Mouse (Mus musculus): ENCODE results near the gene Gpr156. TPM values are rescaled to one million over a fixed set of nuclear protein-coding genes. Genes with fewer than 3 reads are reported as not detected.
"Not testable (repeated sequence)": the region's sequence is repeated elsewhere in the genome, so short reads cannot be mapped to it uniquely, and the experiment has no call there.

The Gpr156 gene
- total and polyA plus RNA-seq, 2 experiments from 2014 or later: 2.3 to 3.3 TPM

- no peak for TF ChIP-seq CTCF (IDR thresholded peaks at IDR 0.05; ENCODE audit: low read depth)
- 55% methylated on average over 5 of the region's 5 CpGs for WGBS
- DNase-seq (no peak), ATAC-seq (no peak)
- Histone ChIP-seq H3K36me3 (ENCODE audit: insufficient read depth) (no peaks in the 10 kb centered on the region), H3K4me2 (ENCODE audit: low read depth) (no peak overlapping the region), H3K4me1 (ENCODE audit: insufficient read depth) (no peaks in the 10 kb centered on the region), H3K4me3 (ENCODE audit: low read depth, low read length) (no peak overlapping the region), H3K9me3 (ENCODE audit: low read length) (no peaks in the 10 kb centered on the region), H3K27me3 (ENCODE audit: insufficient read depth, low read length) (no peaks in the 10 kb centered on the region), H3K27ac (ENCODE audit: low read depth, low read length) (no peak overlapping the region), H3K9ac (no peak overlapping the region)
Measured at GRCm38 (mm10) chr16:37971522-37971921, 55.2 kb downstream of the Gpr156 start.

GRCm38 (mm10) chr16:37972357-37972756, 56.1 kb downstream of the Gpr156 start:
- ATAC-seq (no peak), DNase-seq (no peak)
- no peak for TF ChIP-seq CTCF (IDR thresholded peaks at IDR 0.05; ENCODE audit: low read depth)
- H3K9ac ChIP-seq: no peak overlapping the region
- H3K4me2 ChIP-seq (ENCODE audit: low read depth): no peak overlapping the region
- H3K27me3 ChIP-seq (ENCODE audit: insufficient read depth, low read length): no peaks in the 10 kb centered on the region
- no peaks in the 10 kb centered on the region for H3K36me3 ChIP-seq (ENCODE audit: insufficient read depth)
- no peak overlapping the region for H3K27ac ChIP-seq (ENCODE audit: low read depth, low read length)
- no peak overlapping the region for H3K4me3 ChIP-seq (ENCODE audit: low read depth, low read length)
- no peaks in the 10 kb centered on the region for H3K9me3 ChIP-seq (ENCODE audit: low read length)
- no peaks in the 10 kb centered on the region for H3K4me1 ChIP-seq (ENCODE audit: insufficient read depth)
- WGBS: 61% methylated on average over 8 of the region's 8 CpGs

GRCm38 (mm10) chr16:37973239-37973638, 56.9 kb downstream of the Gpr156 start:
- H3K36me3 ChIP-seq (ENCODE audit: insufficient read depth); ATAC-seq; H3K9ac ChIP-seq; DNase-seq; H3K4me2 ChIP-seq (ENCODE audit: low read depth); H3K4me1 ChIP-seq (ENCODE audit: insufficient read depth); H3K27me3 ChIP-seq (ENCODE audit: insufficient read depth, low read length); H3K4me3 ChIP-seq (ENCODE audit: low read depth, low read length); H3K9me3 ChIP-seq (ENCODE audit: low read length): not testable (repeated sequence)
- H3K27ac ChIP-seq (ENCODE audit: low read depth, low read length): peak overlapping the region; percentile 51; the same call in 1 of the 2 replicates
- WGBS: 87% methylated on average over 9 of the region's 9 CpGs

GRCm38 (mm10) chr16:37973855-37974519, 57.7 kb downstream of the Gpr156 start:
- Histone ChIP-seq H3K27me3 (ENCODE audit: insufficient read depth, low read length) (no peaks in the 10 kb centered on the region), H3K36me3 (ENCODE audit: insufficient read depth) (no peaks in the 10 kb centered on the region), H3K4me2 (ENCODE audit: low read depth) (0 out of 2 replicates have a peak overlapping the region, but pooled peaks have one; percentile 14), H3K27ac (ENCODE audit: low read depth, low read length) (peak overlapping the region; percentile 51), H3K4me1 (ENCODE audit: insufficient read depth) (no peaks in the 10 kb centered on the region), H3K9me3 (ENCODE audit: low read length) (no peaks in the 10 kb centered on the region), H3K4me3 (ENCODE audit: low read depth, low read length) (no peak overlapping the region), H3K9ac (no peak overlapping the region)
- no peak for TF ChIP-seq CTCF (IDR thresholded peaks at IDR 0.05; ENCODE audit: low read depth)
- ATAC-seq: peak; percentile 58
- WGBS: 31% methylated on average over 11 of the region's 11 CpGs
- peak; percentile 54 for DNase-seq

- H3K4me3 ChIP-seq (ENCODE audit: low read depth, low read length): no peak overlapping the region
- no peak overlapping the region; the same call in 1 of the 2 replicates for H3K9ac ChIP-seq
- ATAC-seq: peak; percentile 88
- H3K36me3 ChIP-seq (ENCODE audit: insufficient read depth): no peaks in the 10 kb centered on the region
- H3K4me2 ChIP-seq (ENCODE audit: low read depth): peak overlapping the region; percentile 34
- peak overlapping the region; percentile 51 for H3K27ac ChIP-seq (ENCODE audit: low read depth, low read length)
- peak; percentile 64 for DNase-seq
- no peaks in the 10 kb centered on the region for H3K27me3 ChIP-seq (ENCODE audit: insufficient read depth, low read length)
- WGBS: 51% methylated on average over 13 of the region's 13 CpGs
- no peaks in the 10 kb centered on the region for H3K9me3 ChIP-seq (ENCODE audit: low read length)
- no peaks in the 10 kb centered on the region for H3K4me1 ChIP-seq (ENCODE audit: insufficient read depth)
- TF ChIP-seq CTCF (IDR thresholded peaks at IDR 0.05; ENCODE audit: low read depth): peak; percentile 62
Measured at GRCm38 (mm10) chr16:37974520-37975340, 58.4 kb downstream of the Gpr156 start.

- no peak overlapping the region for H3K4me2 ChIP-seq (ENCODE audit: low read depth)
- H3K27ac ChIP-seq (ENCODE audit: low read depth, low read length): no peak overlapping the region
- no peak overlapping the region for H3K4me3 ChIP-seq (ENCODE audit: low read depth, low read length)
- no peak for DNase-seq
- no peak overlapping the region for H3K9ac ChIP-seq
- H3K36me3 ChIP-seq (ENCODE audit: insufficient read depth): no peaks in the 10 kb centered on the region
- no peak for TF ChIP-seq CTCF (IDR thresholded peaks at IDR 0.05; ENCODE audit: low read depth)
- no peak for ATAC-seq
- no peaks in the 10 kb centered on the region for H3K4me1 ChIP-seq (ENCODE audit: insufficient read depth)
- H3K9me3 ChIP-seq (ENCODE audit: low read length): no peaks in the 10 kb centered on the region
- no peaks in the 10 kb centered on the region for H3K27me3 ChIP-seq (ENCODE audit: insufficient read depth, low read length)
- 80% methylated on average over 1 of the region's 1 CpGs for WGBS
Measured at GRCm38 (mm10) chr16:37981907-37982306, 65.6 kb downstream of the Gpr156 start.
